Mouse (Mus musculus) cortical plate, adult 2 months (tissue): ENCODE data around the gene Id1.

ENCODE experiments used
- CTCF ChIP-seq: fragments of 200-500 bp; IDR thresholded peaks from 2 replicates; pipeline ENCODE4 v1.5.1; 2011; ENCODE audit warnings: mild to moderate bottlenecking, control low read depth, low read length; ENCODE audit not compliant: insufficient read depth; ENCODE audit errors: extremely low read depth
- POLR2A ChIP-seq: fragments of 200-500 bp; IDR thresholded peaks from 2 replicates; pipeline ENCODE4 v1.6.1; 2011; ENCODE audit warnings: mild to moderate bottlenecking, low read length, control low read depth; ENCODE audit not compliant: insufficient read depth; ENCODE audit errors: extremely low read depth

- TF ChIP-seq CTCF (no peak), POLR2A (no peak)
Observed at GRCm38 (mm10) chr2:152777081-152777480, 41.0 kb downstream of the Id1 start.
